Mouse (Mus musculus): Measurements from ENCODE around the gene Olfr961. TPM values are rescaled to one million over a fixed set of nuclear protein-coding genes. Genes with fewer than 3 reads are reported as not detected.

Gene Olfr961
- polyA plus RNA-seq, 1 experiment = not detected

DNA sequence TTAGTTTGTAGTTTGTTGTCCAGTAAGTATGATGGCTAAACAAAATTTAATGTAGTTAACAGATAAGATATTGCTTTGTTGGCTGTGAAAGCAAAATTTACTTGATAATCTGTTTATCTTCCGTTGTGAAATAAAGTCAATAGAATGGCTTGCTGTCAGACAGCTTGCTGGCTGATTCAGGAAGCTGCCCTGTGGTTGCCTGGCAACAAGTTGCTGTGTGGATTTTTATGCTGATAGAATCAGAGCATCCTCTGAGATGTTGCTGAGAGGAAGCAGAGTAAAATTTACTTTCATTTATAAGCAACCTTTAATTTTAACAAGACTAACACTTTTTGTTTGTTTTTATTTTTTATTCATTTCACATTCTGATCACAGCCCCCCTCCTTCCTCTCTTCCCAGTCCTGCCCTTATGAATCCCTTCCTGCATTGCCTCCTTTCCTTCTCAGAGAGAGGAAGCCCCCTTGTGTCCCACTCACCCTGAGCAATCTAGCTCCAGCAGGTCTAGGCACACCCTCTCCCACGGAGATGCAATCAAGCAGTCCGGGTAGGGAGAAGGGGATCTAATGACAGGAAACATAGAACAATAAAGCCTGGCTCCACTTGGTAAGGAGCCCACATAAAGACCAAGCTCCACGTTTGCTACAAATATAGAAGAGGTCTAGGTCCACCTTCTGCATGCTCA, 10.8 kb upstream of the Olfr961 start:
- Histone ChIP-seq H3K27ac (ENCODE audit: insufficient read depth, low read length) (no peak overlapping the region), H3K9me3 (replicated peaks; ENCODE audit: control insufficient read depth, insufficient read depth, low read length, poor library complexity, severe bottlenecking) (no peaks in the 10 kb centered on the region), H3K4me3 (ENCODE audit: low read depth, low read length) (no peak overlapping the region), H3K27me3 (ENCODE audit: control insufficient read depth, insufficient read depth, low read length, poor library complexity, severe bottlenecking) (no peaks in the 10 kb centered on the region), H3K9ac (ENCODE audit: low read depth, poor library complexity, severe bottlenecking) (no peak overlapping the region), H3K36me3 (ENCODE audit: control insufficient read depth, insufficient read depth, low read length, poor library complexity, severe bottlenecking) (no peaks in the 10 kb centered on the region), H3K4me1 (ENCODE audit: control insufficient read depth, insufficient read depth, low read length) (no peaks in the 10 kb centered on the region)
- no peak for TF ChIP-seq CTCF (IDR thresholded peaks at IDR 0.05; ENCODE audit: low read depth, low read length)
- TF ChIP-seq EP300 (IDR thresholded peaks at IDR 0.05; ENCODE audit: insufficient read depth, low read depth, low read length) = no peak
- TF ChIP-seq POLR2A (IDR thresholded peaks at IDR 0.05; ENCODE audit: insufficient read depth, low read length) = no peak

DNA sequence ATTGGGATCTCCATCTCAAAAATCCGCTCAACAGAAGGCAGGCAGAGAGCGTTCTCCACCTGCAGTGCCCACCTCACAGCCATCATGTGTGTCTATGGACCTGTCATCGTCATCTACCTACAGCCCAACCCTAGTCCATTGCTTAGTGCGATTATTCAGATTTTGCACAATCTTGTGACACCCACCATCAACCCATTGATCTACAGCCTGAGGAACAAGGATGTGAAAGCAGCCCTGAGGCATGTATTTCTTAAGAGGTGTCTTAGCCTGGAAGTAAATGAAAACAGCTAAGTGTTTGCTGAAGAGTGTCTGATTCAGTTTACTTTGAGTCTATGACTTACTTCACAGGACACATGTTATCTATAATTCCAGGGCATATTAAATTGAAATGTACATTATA, 2.5 kb downstream of the Olfr961 start:
- Histone ChIP-seq H3K4me3 (ENCODE audit: low read depth, low read length) (no peak overlapping the region), H3K27ac (ENCODE audit: insufficient read depth, low read length) (no peak overlapping the region), H3K9ac (ENCODE audit: low read depth, poor library complexity, severe bottlenecking) (no peak overlapping the region), H3K4me1 (ENCODE audit: control insufficient read depth, insufficient read depth, low read length) (no peaks in the 10 kb centered on the region), H3K9me3 (replicated peaks; ENCODE audit: control insufficient read depth, insufficient read depth, low read length, poor library complexity, severe bottlenecking) (no peaks in the 10 kb centered on the region), H3K36me3 (ENCODE audit: control insufficient read depth, insufficient read depth, low read length, poor library complexity, severe bottlenecking) (no peaks in the 10 kb centered on the region), H3K27me3 (ENCODE audit: control insufficient read depth, insufficient read depth, low read length, poor library complexity, severe bottlenecking) (no peaks in the 10 kb centered on the region)
- TF ChIP-seq CTCF (IDR thresholded peaks at IDR 0.05; ENCODE audit: low read depth, low read length) (no peak), POLR2A (IDR thresholded peaks at IDR 0.05; ENCODE audit: insufficient read depth, low read length) (no peak), EP300 (IDR thresholded peaks at IDR 0.05; ENCODE audit: insufficient read depth, low read depth, low read length) (no peak)

DNA sequence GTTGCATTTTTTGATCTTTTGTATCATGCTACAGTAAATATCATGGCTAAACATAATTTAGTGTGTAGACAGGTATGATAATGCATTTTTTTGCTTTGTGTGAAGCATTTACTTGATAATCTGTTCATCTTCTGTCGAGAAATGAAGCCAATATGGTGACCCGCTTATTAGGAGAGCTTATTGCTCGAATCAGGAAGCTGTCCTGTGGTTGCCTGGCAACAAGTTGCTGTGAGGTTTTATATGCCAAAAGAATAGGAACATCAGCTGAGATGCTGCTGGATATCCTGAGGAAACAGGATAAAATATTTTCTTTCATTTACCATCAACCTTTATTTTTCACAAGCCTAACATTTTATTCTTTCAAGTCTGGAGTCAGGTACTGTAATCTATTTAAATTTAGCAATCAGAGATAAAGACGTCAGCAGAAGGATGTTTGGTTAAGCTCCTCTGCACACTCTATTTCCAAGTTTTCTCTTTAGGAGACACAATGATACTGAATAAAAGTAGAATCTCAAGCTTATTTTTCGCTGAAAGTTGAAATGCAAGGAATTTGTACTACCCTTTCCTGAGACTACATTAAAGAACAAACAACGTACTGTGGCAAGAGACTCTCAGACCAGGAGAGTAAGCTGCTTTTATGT, 10.0 kb downstream of the Olfr961 start:
- H3K36me3 ChIP-seq (ENCODE audit: control insufficient read depth, insufficient read depth, low read length, poor library complexity, severe bottlenecking) = no peaks in the 10 kb centered on the region
- no peak for TF ChIP-seq EP300 (IDR thresholded peaks at IDR 0.05; ENCODE audit: insufficient read depth, low read depth, low read length)
- TF ChIP-seq CTCF (IDR thresholded peaks at IDR 0.05; ENCODE audit: low read depth, low read length) = no peak
- no peak for TF ChIP-seq POLR2A (IDR thresholded peaks at IDR 0.05; ENCODE audit: insufficient read depth, low read length)
- no peak overlapping the region for H3K9ac ChIP-seq (ENCODE audit: low read depth, poor library complexity, severe bottlenecking)
- H3K9me3 ChIP-seq (replicated peaks; ENCODE audit: control insufficient read depth, insufficient read depth, low read length, poor library complexity, severe bottlenecking) = no peaks in the 10 kb centered on the region
- no peaks in the 10 kb centered on the region for H3K4me1 ChIP-seq (ENCODE audit: control insufficient read depth, insufficient read depth, low read length)
- no peak overlapping the region for H3K27ac ChIP-seq (ENCODE audit: insufficient read depth, low read length)
- H3K4me3 ChIP-seq (ENCODE audit: low read depth, low read length) = no peak overlapping the region
- no peaks in the 10 kb centered on the region for H3K27me3 ChIP-seq (ENCODE audit: control insufficient read depth, insufficient read depth, low read length, poor library complexity, severe bottlenecking)

DNA sequence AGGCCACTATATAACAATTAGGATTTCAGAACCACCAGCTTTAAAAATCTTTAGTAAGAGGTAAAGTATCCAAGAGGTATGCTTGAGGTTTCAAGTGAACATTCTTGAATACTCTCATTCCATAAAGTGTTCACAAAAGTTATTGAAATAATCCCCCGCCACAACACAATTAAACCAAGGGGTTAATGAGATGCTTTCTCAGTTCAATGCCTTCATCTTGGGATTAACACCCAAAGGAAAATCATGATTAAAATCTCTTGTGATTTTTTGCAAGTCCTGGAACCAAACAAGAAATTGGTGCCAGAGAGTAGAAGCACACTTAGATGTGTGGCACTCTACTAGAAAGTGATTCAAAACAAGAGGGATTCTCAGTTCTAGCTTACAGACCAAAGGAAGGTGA, 22.0 kb downstream of the Olfr961 start, which contains the start of gene Olfr963:
Olfr963 (plus strand) TSS at position 301 of the 400 bp plus-strand sequence.
- Histone ChIP-seq H3K4me3 (ENCODE audit: low read depth, low read length) (no peak within 1 kb of the TSS), H3K27ac (ENCODE audit: insufficient read depth, low read length) (no peak within 1 kb of the TSS), H3K9ac (ENCODE audit: low read depth, poor library complexity, severe bottlenecking) (no peak within 1 kb of the TSS), H3K9me3 (replicated peaks; ENCODE audit: control insufficient read depth, insufficient read depth, low read length, poor library complexity, severe bottlenecking) (peaks cover 19% of the 10 kb centered on the region), H3K4me1 (ENCODE audit: control insufficient read depth, insufficient read depth, low read length) (no peaks in the 10 kb centered on the region), H3K27me3 (ENCODE audit: control insufficient read depth, insufficient read depth, low read length, poor library complexity, severe bottlenecking) (no peaks in the 10 kb centered on the region), H3K36me3 (ENCODE audit: control insufficient read depth, insufficient read depth, low read length, poor library complexity, severe bottlenecking) (no peaks in the 10 kb centered on the region)
- no peak for TF ChIP-seq CTCF (IDR thresholded peaks at IDR 0.05; ENCODE audit: low read depth, low read length)

DNA sequence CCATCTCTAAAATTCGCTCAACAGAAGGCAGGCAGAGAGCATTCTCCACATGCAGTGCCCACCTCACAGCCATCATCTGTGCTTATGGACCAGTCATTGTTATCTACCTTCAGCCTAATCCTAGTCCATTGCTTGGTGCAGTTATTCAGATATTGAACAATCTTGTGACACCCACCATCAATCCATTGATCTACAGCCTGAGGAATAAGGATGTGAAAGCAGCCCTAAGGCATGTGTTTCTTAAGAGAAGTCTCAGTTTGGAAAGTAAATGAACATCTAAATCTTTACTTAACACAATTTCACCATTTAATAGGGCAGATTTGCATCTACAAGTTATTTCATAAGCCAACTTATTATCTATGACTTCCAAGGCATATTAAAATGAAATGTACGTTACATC, 24.8 kb downstream of the Olfr961 start:
- TF ChIP-seq EP300 (IDR thresholded peaks at IDR 0.05; ENCODE audit: insufficient read depth, low read depth, low read length) (no peak), CTCF (IDR thresholded peaks at IDR 0.05; ENCODE audit: low read depth, low read length) (no peak), POLR2A (IDR thresholded peaks at IDR 0.05; ENCODE audit: insufficient read depth, low read length) (no peak)
- no peak overlapping the region for H3K9ac ChIP-seq (ENCODE audit: low read depth, poor library complexity, severe bottlenecking)
- H3K4me1 ChIP-seq (ENCODE audit: control insufficient read depth, insufficient read depth, low read length) = no peaks in the 10 kb centered on the region
- H3K9me3 ChIP-seq (replicated peaks; ENCODE audit: control insufficient read depth, insufficient read depth, low read length, poor library complexity, severe bottlenecking) = peaks cover 4% of the 10 kb centered on the region
- no peaks in the 10 kb centered on the region for H3K27me3 ChIP-seq (ENCODE audit: control insufficient read depth, insufficient read depth, low read length, poor library complexity, severe bottlenecking)
- H3K4me3 ChIP-seq (ENCODE audit: low read depth, low read length) = no peak overlapping the region
- no peak overlapping the region for H3K27ac ChIP-seq (ENCODE audit: insufficient read depth, low read length)
- no peaks in the 10 kb centered on the region for H3K36me3 ChIP-seq (ENCODE audit: control insufficient read depth, insufficient read depth, low read length, poor library complexity, severe bottlenecking)

DNA sequence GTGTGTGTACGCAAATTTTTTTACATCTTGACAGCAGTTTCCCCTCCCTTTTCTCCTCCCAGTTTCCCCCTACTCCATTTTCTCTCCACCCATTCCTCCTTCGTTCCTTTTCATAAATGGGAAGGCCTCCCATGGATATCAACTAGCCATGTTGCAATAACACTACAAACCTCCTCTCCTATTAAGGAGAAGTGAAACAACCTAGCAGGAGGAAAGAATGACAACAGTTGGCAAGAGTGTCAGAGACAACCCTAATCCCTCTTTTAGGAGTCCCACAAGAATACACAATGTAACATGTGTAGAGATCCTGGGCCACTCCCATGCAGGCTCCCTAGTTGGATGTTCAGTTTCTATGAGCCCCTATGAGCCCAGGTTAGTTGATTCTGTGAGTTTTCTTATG, 29.9 kb downstream of the Olfr961 start:
- no peaks in the 10 kb centered on the region for H3K36me3 ChIP-seq (ENCODE audit: control insufficient read depth, insufficient read depth, low read length, poor library complexity, severe bottlenecking)
- no peak for TF ChIP-seq POLR2A (IDR thresholded peaks at IDR 0.05; ENCODE audit: insufficient read depth, low read length)
- no peak for TF ChIP-seq EP300 (IDR thresholded peaks at IDR 0.05; ENCODE audit: insufficient read depth, low read depth, low read length)
- no peak for TF ChIP-seq CTCF (IDR thresholded peaks at IDR 0.05; ENCODE audit: low read depth, low read length)
- H3K4me3 ChIP-seq (ENCODE audit: low read depth, low read length) = no peak overlapping the region
- H3K9me3 ChIP-seq (replicated peaks; ENCODE audit: control insufficient read depth, insufficient read depth, low read length, poor library complexity, severe bottlenecking) = no peaks in the 10 kb centered on the region
- H3K9ac ChIP-seq (ENCODE audit: low read depth, poor library complexity, severe bottlenecking) = no peak overlapping the region
- H3K27ac ChIP-seq (ENCODE audit: insufficient read depth, low read length) = no peak overlapping the region
- H3K4me1 ChIP-seq (ENCODE audit: control insufficient read depth, insufficient read depth, low read length) = no peaks in the 10 kb centered on the region
- H3K27me3 ChIP-seq (ENCODE audit: control insufficient read depth, insufficient read depth, low read length, poor library complexity, severe bottlenecking) = no peaks in the 10 kb centered on the region

Data from ES-Bruce4 (cell line).